Mouse (Mus musculus): ENCODE measurements at regions not wholly inside any gene's neighbourhood (a gene's known extent, or its start where the extent isn't known, plus 50 kb on each side); places are given as distances from the start of the nearest gene placed in this dataset.

- TF ChIP-seq MAFK (IDR thresholded peaks at IDR 0.05; ENCODE audit: insufficient read depth, low read depth, low read length): no peak
- no peak for TF ChIP-seq ZNF384 (IDR thresholded peaks at IDR 0.05; ENCODE audit: low read depth, low read length)
- TF ChIP-seq ZC3H11A (IDR thresholded peaks at IDR 0.05; ENCODE audit: borderline replicate concordance, low read depth, low read length): no peak
- TF ChIP-seq CHD2 (IDR thresholded peaks at IDR 0.05; ENCODE audit: low read depth, low read length): no peak
- TF ChIP-seq HCFC1 (IDR thresholded peaks at IDR 0.05; ENCODE audit: borderline replicate concordance, insufficient read depth, low read length): no peak
- Histone ChIP-seq H3K9ac (ENCODE audit: insufficient read depth, low read depth, low read length, poor library complexity, severe bottlenecking) (no peak overlapping the region), H3K9me3 (ENCODE audit: control insufficient read depth, insufficient read depth, low read depth, low read length) (no peaks in the 10 kb centered on the region), H3K4me3 (ENCODE audit: insufficient read depth in 1 of 2, low read depth in 1 of 2, low read length in 2 of 2, poor library complexity in 1 of 2, severe bottlenecking in 1 of 2) (no peak overlapping the region), H3K27ac (ENCODE audit: insufficient read depth, low read depth, low read length, poor library complexity, severe bottlenecking) (no peak overlapping the region), H3K4me1 (ENCODE audit: control insufficient read depth in 2 of 2, insufficient read depth in 2 of 2, low read length in 2 of 2, poor library complexity in 1 of 2) (no peaks in the 10 kb centered on the region), H3K36me3 (ENCODE audit: control insufficient read depth, insufficient read depth, low read length, poor library complexity, severe bottlenecking) (no peaks in the 10 kb centered on the region)
- DNase-seq (ENCODE audit: low read depth, low spot score): no peak
- in situ Hi-C loops (cut with MboI; ENCODE audit: low sequenced_read_pairs in 2 of 2, unreplicated experiment in 2 of 2): no loop called here
Observed at GRCm38 (mm10) chr14:25154180-25154579, 304.8 kb upstream of the Zmiz1 start.

- no peak overlapping the region for H3K4me3 ChIP-seq (ENCODE audit: insufficient read depth in 1 of 2, low read depth in 1 of 2, low read length in 2 of 2, poor library complexity in 1 of 2, severe bottlenecking in 1 of 2)
- H3K27ac ChIP-seq (ENCODE audit: insufficient read depth, low read depth, low read length, poor library complexity, severe bottlenecking): no peak overlapping the region
- TF ChIP-seq HCFC1 (IDR thresholded peaks at IDR 0.05; ENCODE audit: borderline replicate concordance, insufficient read depth, low read length) (no peak), ZC3H11A (IDR thresholded peaks at IDR 0.05; ENCODE audit: borderline replicate concordance, low read depth, low read length) (no peak), MAFK (IDR thresholded peaks at IDR 0.05; ENCODE audit: insufficient read depth, low read depth, low read length) (no peak), CHD2 (IDR thresholded peaks at IDR 0.05; ENCODE audit: low read depth, low read length) (no peak), ZNF384 (IDR thresholded peaks at IDR 0.05; ENCODE audit: low read depth, low read length) (no peak)
- DNase-seq (ENCODE audit: low read depth, low spot score): no peak
- H3K9ac ChIP-seq (ENCODE audit: insufficient read depth, low read depth, low read length, poor library complexity, severe bottlenecking): no peak overlapping the region
- no peaks in the 10 kb centered on the region for H3K9me3 ChIP-seq (ENCODE audit: control insufficient read depth, insufficient read depth, low read depth, low read length)
- no peaks in the 10 kb centered on the region for H3K36me3 ChIP-seq (ENCODE audit: control insufficient read depth, insufficient read depth, low read length, poor library complexity, severe bottlenecking)
- in situ Hi-C loops (cut with MboI; ENCODE audit: low sequenced_read_pairs in 2 of 2, unreplicated experiment in 2 of 2): no loop called here
- H3K4me1 ChIP-seq (ENCODE audit: control insufficient read depth in 2 of 2, insufficient read depth in 2 of 2, low read length in 2 of 2, poor library complexity in 1 of 2): no peaks in the 10 kb centered on the region
Observed at GRCm38 (mm10) chr14:25155008-25155783, 303.8 kb upstream of the Zmiz1 start.

DNA sequence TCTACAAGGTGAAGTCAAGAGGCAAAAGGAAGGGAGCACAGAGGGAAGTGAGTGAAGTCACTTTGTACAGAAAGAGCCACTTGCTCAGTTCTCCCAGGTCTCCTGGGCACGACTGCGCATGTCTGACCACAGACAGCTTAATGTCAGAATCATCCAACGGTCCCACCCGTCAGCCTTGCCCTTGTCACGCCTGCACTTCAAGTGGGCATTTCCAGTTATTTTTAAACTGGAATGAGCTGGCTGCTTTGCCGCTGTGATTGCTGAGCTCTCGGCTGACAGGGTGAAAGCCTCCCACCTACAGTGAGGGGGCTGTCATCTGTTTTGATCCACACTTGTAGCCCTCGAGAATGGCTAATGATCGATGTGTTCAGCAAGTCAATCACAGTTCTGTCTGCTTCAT is 302.8 kb upstream of the Zmiz1 start:
- no peak for DNase-seq (ENCODE audit: low read depth, low spot score)
- Histone ChIP-seq H3K9me3 (ENCODE audit: control insufficient read depth, insufficient read depth, low read depth, low read length) (no peaks in the 10 kb centered on the region), H3K27ac (ENCODE audit: insufficient read depth, low read depth, low read length, poor library complexity, severe bottlenecking) (no peak overlapping the region), H3K4me1 (ENCODE audit: control insufficient read depth in 2 of 2, insufficient read depth in 2 of 2, low read length in 2 of 2, poor library complexity in 1 of 2) (no peaks in the 10 kb centered on the region), H3K4me3 (ENCODE audit: insufficient read depth in 1 of 2, low read depth in 1 of 2, low read length in 2 of 2, poor library complexity in 1 of 2, severe bottlenecking in 1 of 2) (no peak overlapping the region), H3K36me3 (ENCODE audit: control insufficient read depth, insufficient read depth, low read length, poor library complexity, severe bottlenecking) (no peaks in the 10 kb centered on the region), H3K9ac (ENCODE audit: insufficient read depth, low read depth, low read length, poor library complexity, severe bottlenecking) (no peak overlapping the region)
- in situ Hi-C loops (cut with MboI; ENCODE audit: low sequenced_read_pairs in 2 of 2, unreplicated experiment in 2 of 2): no loop called here
- TF ChIP-seq CHD2 (IDR thresholded peaks at IDR 0.05; ENCODE audit: low read depth, low read length): no peak
- TF ChIP-seq HCFC1 (IDR thresholded peaks at IDR 0.05; ENCODE audit: borderline replicate concordance, insufficient read depth, low read length): no peak
- no peak for TF ChIP-seq ZNF384 (IDR thresholded peaks at IDR 0.05; ENCODE audit: low read depth, low read length)
- no peak for TF ChIP-seq ZC3H11A (IDR thresholded peaks at IDR 0.05; ENCODE audit: borderline replicate concordance, low read depth, low read length)
- no peak for TF ChIP-seq MAFK (IDR thresholded peaks at IDR 0.05; ENCODE audit: insufficient read depth, low read depth, low read length)

GRCm38 (mm10) chr14:25161684-25162321 is 297.2 kb upstream of the Zmiz1 start:
- no peak overlapping the region for H3K27ac ChIP-seq (ENCODE audit: insufficient read depth, low read depth, low read length, poor library complexity, severe bottlenecking)
- H3K4me3 ChIP-seq (ENCODE audit: insufficient read depth in 1 of 2, low read depth in 1 of 2, low read length in 2 of 2, poor library complexity in 1 of 2, severe bottlenecking in 1 of 2): no peak overlapping the region
- no peaks in the 10 kb centered on the region for H3K36me3 ChIP-seq (ENCODE audit: control insufficient read depth, insufficient read depth, low read length, poor library complexity, severe bottlenecking)
- H3K9me3 ChIP-seq (ENCODE audit: control insufficient read depth, insufficient read depth, low read depth, low read length): no peaks in the 10 kb centered on the region
- no peaks in the 10 kb centered on the region for H3K4me1 ChIP-seq (ENCODE audit: control insufficient read depth in 2 of 2, insufficient read depth in 2 of 2, low read length in 2 of 2, poor library complexity in 1 of 2)
- in situ Hi-C loops (cut with MboI; ENCODE audit: low sequenced_read_pairs in 2 of 2, unreplicated experiment in 2 of 2): no loop called here
- DNase-seq (ENCODE audit: low read depth, low spot score): no peak
- TF ChIP-seq CHD2 (IDR thresholded peaks at IDR 0.05; ENCODE audit: low read depth, low read length): no peak
- TF ChIP-seq ZNF384 (IDR thresholded peaks at IDR 0.05; ENCODE audit: low read depth, low read length): no peak
- TF ChIP-seq ZC3H11A (IDR thresholded peaks at IDR 0.05; ENCODE audit: borderline replicate concordance, low read depth, low read length): no peak
- no peak for TF ChIP-seq HCFC1 (IDR thresholded peaks at IDR 0.05; ENCODE audit: borderline replicate concordance, insufficient read depth, low read length)
- TF ChIP-seq MAFK (IDR thresholded peaks at IDR 0.05; ENCODE audit: insufficient read depth, low read depth, low read length): no peak
- no peak overlapping the region for H3K9ac ChIP-seq (ENCODE audit: insufficient read depth, low read depth, low read length, poor library complexity, severe bottlenecking)
